In genomic region chr15:60892976-60893463, GRCm38 (mm10) we compare ENCODE assay signal across 25 mouse cellular contexts. TPM values are rescaled to one million over a fixed set of nuclear protein-coding genes. Genes with fewer than 3 reads are reported as not detected.
DNase-seq lines count a peak whose midpoint lies in the region; ATAC-seq and TF ChIP-seq lines count a peak whose summit lies in the region.
"Had no signal": no experiment of that assay in that cellular context is flagged by ENCODE, and none has a peak within 500 bp of the region (broad histone marks: within the 10 kb centered on the region; RNA-seq: fewer than 3 reads in every experiment).

No protein-coding gene starts in this region.

- H3K27me3 ChIP-seq in kidney, embryonic 14.5 days (ENCODE audit: control insufficient read depth, insufficient read depth, low read length) = no peaks in the 10 kb centered on the region
- no peaks in the 10 kb centered on the region for H3K27me3 ChIP-seq in lung, postnatal 0 days (replicated peaks; ENCODE audit: insufficient read depth, low read length)
- no peaks in the 10 kb centered on the region for H3K27me3 ChIP-seq in heart, embryonic 13.5 days (replicated peaks)
- no peaks in the 10 kb centered on the region for H3K27me3 ChIP-seq in midbrain, embryonic 16.5 days (ENCODE audit: control insufficient read depth, insufficient read depth, low read depth, low read length)
- H3K27me3 ChIP-seq: CH12.LX; liver, embryonic 13.5 days; stomach, embryonic 15.5 days had no signal

- no peak overlapping the region for H3K27ac ChIP-seq in kidney, embryonic 14.5 days (ENCODE audit: low read depth, low read length)
- no peak overlapping the region for H3K27ac ChIP-seq in lung, postnatal 0 days (ENCODE audit: low read length)
- 0 out of 2 replicates have a peak overlapping the region, but pooled peaks have one; percentile 45 for H3K27ac ChIP-seq in heart, embryonic 13.5 days (replicated peaks)
- H3K27ac ChIP-seq in midbrain, embryonic 16.5 days (ENCODE audit: low read length) = no peak overlapping the region
- H3K27ac ChIP-seq: left cerebral cortex, adult 2 months; liver, embryonic 13.5 days; stomach, embryonic 15.5 days had no signal

- no peak overlapping the region for H3K4me3 ChIP-seq in kidney, embryonic 14.5 days (ENCODE audit: low read length)
- H3K4me3 ChIP-seq in lung, postnatal 0 days (ENCODE audit: low read depth, low read length) = no peak overlapping the region
- H3K4me3 ChIP-seq in heart, embryonic 13.5 days = no peak overlapping the region
- H3K4me3 ChIP-seq in midbrain, embryonic 16.5 days (ENCODE audit: low read depth, low read length) = no peak overlapping the region
- H3K4me3 ChIP-seq: left cerebral cortex, adult 2 months; liver, embryonic 13.5 days; stomach, embryonic 15.5 days had no signal

- H3K36me3 ChIP-seq in kidney, embryonic 14.5 days (ENCODE audit: control insufficient read depth, insufficient read depth, low read length) = no peaks in the 10 kb centered on the region
- H3K36me3 ChIP-seq in lung, postnatal 0 days (ENCODE audit: insufficient read depth, low read length) = no peaks in the 10 kb centered on the region
- no peaks in the 10 kb centered on the region for H3K36me3 ChIP-seq in heart, embryonic 13.5 days
- no peaks in the 10 kb centered on the region for H3K36me3 ChIP-seq in midbrain, embryonic 16.5 days (ENCODE audit: control insufficient read depth, insufficient read depth, low read length)
- H3K36me3 ChIP-seq: liver, embryonic 13.5 days; stomach, embryonic 15.5 days had no signal

- no peaks in the 10 kb centered on the region for H3K4me1 ChIP-seq in kidney, embryonic 14.5 days (ENCODE audit: control insufficient read depth, insufficient read depth, low read length)
- H3K4me1 ChIP-seq in lung, postnatal 0 days (ENCODE audit: insufficient read depth, low read depth, low read length) = peaks cover 3% of the 10 kb centered on the region; the same call in 1 of the 2 replicates
- H3K4me1 ChIP-seq in heart, embryonic 13.5 days = peaks cover 16% of the 10 kb centered on the region
- H3K4me1 ChIP-seq in midbrain, embryonic 16.5 days (ENCODE audit: control insufficient read depth, insufficient read depth, low read length) = no peaks in the 10 kb centered on the region
- H3K4me1 ChIP-seq: liver, embryonic 13.5 days; stomach, embryonic 15.5 days had no signal

- peak; percentile 10 for DNase-seq in adrenal gland, postnatal 10 days
- no peak for DNase-seq in adrenal gland, adult 8-10 months
- DNase-seq in kidney, adult 11 months = peak; percentile 9
- peak; percentile 36 for DNase-seq in lung, postnatal 0 days (ENCODE audit: low spot score)
- no peak for DNase-seq in lung, postnatal 4 days
- DNase-seq: adrenal gland, postnatal 25 days; cerebellum, adult 9-10 months; gastrocnemius, postnatal 14 days; liver, embryonic 13.5 days; midbrain, embryonic 14.5 days; right cerebral cortex, adult 18-20 months; thymus, adult 2 months had no signal

- ATAC-seq in kidney, embryonic 14.5 days (ENCODE audit: low FRiP score, low TSS enrichment) = no peak
- ATAC-seq in lung, postnatal 0 days = no peak; the same call in 1 of the 2 replicates
- no peak for ATAC-seq in heart, embryonic 13.5 days (ENCODE audit: extremely low read depth, insufficient number of reproducible peaks, low FRiP score, low TSS enrichment)
- no peak for ATAC-seq in midbrain, embryonic 16.5 days
- ATAC-seq: hindbrain, embryonic 16.5 days; intestine, postnatal 0 days had no signal

- H3K9me3 ChIP-seq in kidney, embryonic 14.5 days (ENCODE audit: control insufficient read depth, low read length) = no peaks in the 10 kb centered on the region
- no peaks in the 10 kb centered on the region for H3K9me3 ChIP-seq in lung, postnatal 0 days (ENCODE audit: low read length)
- no peaks in the 10 kb centered on the region for H3K9me3 ChIP-seq in heart, embryonic 13.5 days
- no peaks in the 10 kb centered on the region for H3K9me3 ChIP-seq in midbrain, embryonic 16.5 days (replicated peaks; ENCODE audit: control insufficient read depth, low read length, poor library complexity, severe bottlenecking)
- H3K9me3 ChIP-seq: liver, embryonic 13.5 days; stomach, embryonic 15.5 days had no signal

- WGBS in kidney, embryonic 14.5 days = 71% methylated on average over 3 of the region's 3 CpGs
- 64% methylated on average over 3 of the region's 3 CpGs for WGBS in lung, postnatal 0 days
- 32% methylated on average over 3 of the region's 3 CpGs for WGBS in heart, embryonic 13.5 days
- 69% methylated on average over 3 of the region's 3 CpGs for WGBS in midbrain, embryonic 16.5 days

- H3K9ac ChIP-seq in kidney, embryonic 14.5 days (ENCODE audit: low read depth, low read length) = no peak overlapping the region
- no peak overlapping the region for H3K9ac ChIP-seq in lung, postnatal 0 days (replicated peaks; ENCODE audit: low read depth)
- H3K9ac ChIP-seq in heart, embryonic 13.5 days = no peak overlapping the region
- no peak overlapping the region for H3K9ac ChIP-seq in midbrain, embryonic 16.5 days (ENCODE audit: low read depth, low read length)
- H3K9ac ChIP-seq: liver, embryonic 13.5 days; stomach, embryonic 15.5 days had no signal

- no peak for TF ChIP-seq CTCF in lung, postnatal 0 days (IDR thresholded peaks at IDR 0.05)

- no peak overlapping the region for H3K4me2 ChIP-seq in kidney, embryonic 14.5 days (replicated peaks; ENCODE audit: low read depth, low read length)
- H3K4me2 ChIP-seq in lung, postnatal 0 days (replicated peaks; ENCODE audit: low read depth, low read length) = no peak overlapping the region
- no peak overlapping the region for H3K4me2 ChIP-seq in heart, embryonic 13.5 days
- H3K4me2 ChIP-seq in midbrain, embryonic 16.5 days (ENCODE audit: low read length) = no peak overlapping the region
- H3K4me2 ChIP-seq: liver, embryonic 13.5 days; stomach, embryonic 15.5 days had no signal

- no peak for TF ChIP-seq EP300 in lung, postnatal 0 days (IDR thresholded peaks at IDR 0.05)

RNA-seq across cellular contexts. Expression of gene A1bg, which starts 29.8 kb away (rescaled TPM):
- total RNA-seq in adrenal gland, postnatal 10 days (2021) = not detected
- total RNA-seq in adrenal gland, adult 8-10 months (2022) = under 1 TPM in 1 of 4 experiments, not detected in 3; 0.64 TPM
- not detected in 2 replicates for polyA plus RNA-seq in kidney, embryonic 14.5 days (2014; fragmentation: Nextera tagmentation; extraction: Ambion mirVana)
- polyA plus RNA-seq in lung, postnatal 0 days (2015; fragmentation: Nextera tagmentation; extraction: Ambion mirVana) = not detected in 2 replicates
- not detected in 2 replicates for polyA plus RNA-seq in heart, embryonic 13.5 days (2015; fragmentation: Nextera tagmentation; extraction: Ambion mirVana)
- polyA plus RNA-seq in midbrain, embryonic 16.5 days (2015; fragmentation: Nextera tagmentation; extraction: Ambion mirVana) = not detected in 2 replicates
- total RNA-seq: adrenal gland, postnatal 25 days; CH12.LX; gastrocnemius, postnatal 14 days; heart, postnatal 10 days; left cerebral cortex, adult 2 months; megakaryocyte progenitor cell, adult 5-6 weeks had no signal
- polyA plus RNA-seq: embryonic facial prominence, embryonic 14.5 days; hindbrain, embryonic 16.5 days; intestine, postnatal 0 days; limb, embryonic 11.5 days; liver, embryonic 13.5 days; midbrain, embryonic 14.5 days; stomach, embryonic 15.5 days; thymus, adult 2 months; urinary bladder, adult 2 months had no signal

RNA-seq across cellular contexts. Expression of gene Fam84b, which starts 39.4 kb away (rescaled TPM):
- 10 to 100 TPM; 16.7 to 20.5 TPM for total RNA-seq in adrenal gland, postnatal 10 days (2021)
- total RNA-seq in adrenal gland, adult 8-10 months (2022) = 10 to 100 TPM; 13.4 to 18.9 (median 16.6) TPM
- 16.6 and 27.6 TPM in 2 replicates for polyA plus RNA-seq in kidney, embryonic 14.5 days (2014; fragmentation: Nextera tagmentation; extraction: Ambion mirVana)
- polyA plus RNA-seq in lung, postnatal 0 days (2015; fragmentation: Nextera tagmentation; extraction: Ambion mirVana) = 39.0 and 45.9 TPM in 2 replicates
- polyA plus RNA-seq in heart, embryonic 13.5 days (2015; fragmentation: Nextera tagmentation; extraction: Ambion mirVana) = 5.1 and 5.2 TPM in 2 replicates
- polyA plus RNA-seq in midbrain, embryonic 16.5 days (2015; fragmentation: Nextera tagmentation; extraction: Ambion mirVana) = 9.7 and 10.8 TPM in 2 replicates

Comparison
In these comparisons a context has a peak if more than half of its experiments do, and no peak if none do; other contexts are left out.
1. DNase-seq: peak in adrenal gland, postnatal 10 days (single experiment), kidney, adult 11 months (single experiment) and lung, postnatal 0 days (single experiment); none in adrenal gland, adult 8-10 months (single experiment) and lung, postnatal 4 days (0 of 2).